In the genomic region with DNA sequence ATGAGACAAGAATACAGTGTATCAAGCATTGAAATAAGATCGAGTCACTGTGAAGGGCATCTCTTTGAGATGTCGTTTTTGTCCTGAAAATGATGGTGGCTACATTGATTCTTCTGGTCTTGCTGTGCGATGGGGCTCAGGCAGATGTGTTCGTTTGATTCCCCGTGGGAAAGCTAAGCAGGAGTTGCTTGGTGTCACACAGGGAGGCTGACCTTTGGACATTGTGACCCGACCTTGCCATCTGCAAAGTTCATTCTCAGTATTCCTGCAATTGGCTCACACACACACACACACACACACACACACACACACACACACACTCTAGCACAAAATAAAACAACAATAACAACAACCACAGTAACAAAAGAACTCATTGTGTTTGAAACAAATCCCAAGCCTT, we compare ENCODE assay signal across 28 mouse cellular contexts.
DNase-seq lines count a peak whose midpoint lies in the region; ATAC-seq lines count a peak whose summit lies in the region.
"Had no signal": no experiment of that assay in that cellular context is flagged by ENCODE, and none has a peak within 500 bp of the region (broad histone marks: within the 10 kb centered on the region; RNA-seq: fewer than 3 reads in every experiment).

No protein-coding gene starts in this region.

- no peak for ATAC-seq in heart, embryonic 12.5 days (ENCODE audit: insufficient number of reproducible peaks, low FRiP score)
- ATAC-seq in midbrain, embryonic 13.5 days, result no peak
- ATAC-seq: forebrain, embryonic 15.5 days; hindbrain, embryonic 16.5 days; inflammation-experienced regulatory T-cells, adult 6 months; intestine, embryonic 16.5 days had no signal

- 69% methylated on average over 6 of the region's 6 CpGs for WGBS in heart, embryonic 10.5 days
- 73% methylated on average over 6 of the region's 6 CpGs for WGBS in heart, embryonic 12.5 days
- WGBS in midbrain, embryonic 10.5 days, result 32% methylated on average over 6 of the region's 6 CpGs
- WGBS in midbrain, embryonic 13.5 days, result 39% methylated on average over 6 of the region's 6 CpGs

- H3K9ac ChIP-seq in heart, embryonic 12.5 days, result no peak overlapping the region
- no peak overlapping the region for H3K9ac ChIP-seq in midbrain, embryonic 13.5 days (replicated peaks)
- H3K9ac ChIP-seq: embryonic facial prominence, embryonic 13.5 days; forebrain, embryonic 12.5 days; forebrain, embryonic 15.5 days; heart, embryonic 13.5 days; hindbrain, embryonic 13.5 days had no signal

- H3K9me3 ChIP-seq in heart, embryonic 10.5 days, result no peaks in the 10 kb centered on the region
- H3K9me3 ChIP-seq in heart, embryonic 12.5 days (replicated peaks), result no peaks in the 10 kb centered on the region
- H3K9me3 ChIP-seq in midbrain, embryonic 10.5 days (replicated peaks), result no peaks in the 10 kb centered on the region
- no peaks in the 10 kb centered on the region for H3K9me3 ChIP-seq in midbrain, embryonic 13.5 days
- H3K9me3 ChIP-seq: embryonic facial prominence, embryonic 10.5 days; embryonic facial prominence, embryonic 13.5 days; forebrain, embryonic 12.5 days; forebrain, embryonic 15.5 days; heart, embryonic 13.5 days; hindbrain, embryonic 13.5 days had no signal

- intact Hi-C loops in left cerebral cortex, postnatal 14 days (cut with DNase I), result no loop called here

- no peak overlapping the region for H3K4me2 ChIP-seq in heart, embryonic 12.5 days
- no peak overlapping the region for H3K4me2 ChIP-seq in midbrain, embryonic 13.5 days (replicated peaks)
- H3K4me2 ChIP-seq: embryonic facial prominence, embryonic 13.5 days; forebrain, embryonic 12.5 days; forebrain, embryonic 15.5 days; heart, embryonic 13.5 days; hindbrain, embryonic 13.5 days had no signal

- H3K27me3 ChIP-seq in heart, embryonic 10.5 days (ENCODE audit: insufficient read depth, poor library complexity, severe bottlenecking), result no peaks in the 10 kb centered on the region
- no peaks in the 10 kb centered on the region for H3K27me3 ChIP-seq in heart, embryonic 12.5 days (replicated peaks)
- H3K27me3 ChIP-seq in midbrain, embryonic 10.5 days (ENCODE audit: low read depth, poor library complexity, severe bottlenecking), result no peaks in the 10 kb centered on the region
- no peaks in the 10 kb centered on the region for H3K27me3 ChIP-seq in midbrain, embryonic 13.5 days
- H3K27me3 ChIP-seq: embryonic facial prominence, embryonic 13.5 days; forebrain, embryonic 12.5 days; forebrain, embryonic 15.5 days; heart, embryonic 13.5 days; hindbrain, embryonic 13.5 days had no signal

- no peak overlapping the region for H3K27ac ChIP-seq in heart, embryonic 10.5 days
- H3K27ac ChIP-seq in heart, embryonic 12.5 days (ENCODE audit: poor library complexity, severe bottlenecking), result no peak overlapping the region
- peak overlapping the region; percentile 63 for H3K27ac ChIP-seq in midbrain, embryonic 10.5 days (replicated peaks)
- no peak overlapping the region for H3K27ac ChIP-seq in midbrain, embryonic 13.5 days
- H3K27ac ChIP-seq: embryonic facial prominence, embryonic 10.5 days; embryonic facial prominence, embryonic 13.5 days; forebrain, embryonic 12.5 days; forebrain, embryonic 15.5 days; gastrocnemius, adult 2 months; heart, embryonic 13.5 days; hindbrain, embryonic 13.5 days had no signal

- no peaks in the 10 kb centered on the region for H3K36me3 ChIP-seq in heart, embryonic 10.5 days
- H3K36me3 ChIP-seq in heart, embryonic 12.5 days, result no peaks in the 10 kb centered on the region
- H3K36me3 ChIP-seq in midbrain, embryonic 10.5 days, result no peaks in the 10 kb centered on the region
- no peaks in the 10 kb centered on the region for H3K36me3 ChIP-seq in midbrain, embryonic 13.5 days
- H3K36me3 ChIP-seq: embryonic facial prominence, embryonic 10.5 days; embryonic facial prominence, embryonic 13.5 days; forebrain, embryonic 12.5 days; forebrain, embryonic 15.5 days; heart, embryonic 13.5 days; hindbrain, embryonic 13.5 days had no signal

- H3K4me1 ChIP-seq in heart, embryonic 10.5 days, result no peaks in the 10 kb centered on the region
- no peaks in the 10 kb centered on the region for H3K4me1 ChIP-seq in heart, embryonic 12.5 days (replicated peaks)
- peaks cover 11% of the 10 kb centered on the region for H3K4me1 ChIP-seq in midbrain, embryonic 10.5 days
- H3K4me1 ChIP-seq in midbrain, embryonic 13.5 days (replicated peaks), result peaks cover 11% of the 10 kb centered on the region; the same call in 1 of the 2 replicates
- H3K4me1 ChIP-seq: heart, embryonic 13.5 days had no signal

- H3K4me3 ChIP-seq in heart, embryonic 10.5 days, result no peak overlapping the region
- no peak overlapping the region for H3K4me3 ChIP-seq in heart, embryonic 12.5 days
- H3K4me3 ChIP-seq in midbrain, embryonic 10.5 days, result no peak overlapping the region
- H3K4me3 ChIP-seq in midbrain, embryonic 13.5 days (replicated peaks), result no peak overlapping the region
- H3K4me3 ChIP-seq: embryonic facial prominence, embryonic 10.5 days; embryonic facial prominence, embryonic 13.5 days; erythroblast, embryonic 14.5 days; forebrain, embryonic 12.5 days; forebrain, embryonic 15.5 days; gastrocnemius, adult 2 months; heart, embryonic 13.5 days; hindbrain, embryonic 13.5 days had no signal

- DNase-seq in heart, embryonic 10.5 days (ENCODE audit: low spot score), result peak; percentile 51
- DNase-seq in midbrain, embryonic 10.5 days (ENCODE audit: low spot score), result peak; percentile 19
- DNase-seq in embryo, embryonic 11 days, result peak; percentile 48
- peak; percentile 48 for DNase-seq in mesoderm, embryonic 11.5 days (ENCODE audit: low read depth, low spot score)
- DNase-seq in left cerebral cortex, postnatal 14 days (ENCODE audit: low spot score in 2 of 2), result no peak
- DNase-seq in lung, postnatal 14 days, result no peak
- DNase-seq: adrenal gland, postnatal 10 days; adrenal gland, postnatal 36 days; cerebellum, adult 18-20 months; cerebellum, adult 9-10 months; cerebellum, postnatal 14 days; gastrocnemius, adult 2 months; gastrocnemius, postnatal 14 days; heart, adult 11 months; heart, postnatal 14 days; heart, postnatal 4 days had no signal

Comparison
In these comparisons a context has a peak if more than half of its experiments do, and no peak if none do; other contexts are left out.
1. DNase-seq: peak in heart, embryonic 10.5 days (single experiment), midbrain, embryonic 10.5 days (single experiment), embryo, embryonic 11 days (single experiment) and mesoderm, embryonic 11.5 days (single experiment); none in left cerebral cortex, postnatal 14 days (0 of 2) and lung, postnatal 14 days (single experiment).